Mouse (Mus musculus) intestine, postnatal 0 days (tissue): Measurements from ENCODE around the gene Gpld1. TPM values are rescaled to one million over a fixed set of nuclear protein-coding genes. Genes with fewer than 3 reads are reported as not detected.

Experiments
- ATAC-seq: fragments of 200-750 bp; cut with Nextera tagmentation; 2 replicates; pipeline ENCODE4 v1.8.0; 2017; ENCODE audit warnings: mild to moderate bottlenecking, moderate TSS enrichment, moderate library complexity
- H3K27ac ChIP-seq: fragments of 300-500 bp; sonication (generic); 2 replicates; pipeline ENCODE4 v1.5.1; 2014; ENCODE audit warnings: mild to moderate bottlenecking, low read depth, low read length, moderate library complexity
- H3K27me3 ChIP-seq: fragments of 300-500 bp; sonication (generic); replicated peaks from 2 replicates; pipeline ENCODE4 v1.6.1; 2014; ENCODE audit warnings: low read length, mixed read lengths; ENCODE audit not compliant: control insufficient read depth, insufficient read depth
- H3K36me3 ChIP-seq: fragments of 300-500 bp; sonication (generic); 2 replicates; pipeline ENCODE4 v1.6.1; 2014; ENCODE audit warnings: mild to moderate bottlenecking, moderate library complexity; ENCODE audit not compliant: control insufficient read depth, insufficient read depth
- H3K4me1 ChIP-seq: fragments of 300-500 bp; sonication (generic); replicated peaks from 2 replicates; pipeline ENCODE4 v1.6.1; 2014; ENCODE audit warnings: antibody characterized with exemption, low read length, mixed read lengths; ENCODE audit not compliant: control insufficient read depth, insufficient read depth
- H3K4me2 ChIP-seq: fragments of 300-500 bp; sonication (generic); replicated peaks from 2 replicates; pipeline ENCODE4 v1.6.1; 2014; ENCODE audit warnings: low read depth, mild to moderate bottlenecking, moderate library complexity
- H3K4me3 ChIP-seq: fragments of 300-500 bp; sonication (generic); 2 replicates; pipeline ENCODE4 v1.5.1; 2014; ENCODE audit warnings: low read depth, low read length
- H3K9ac ChIP-seq: fragments of 300-500 bp; sonication (generic); 2 replicates; pipeline ENCODE4 v1.6.1; 2014; ENCODE audit warnings: mild to moderate bottlenecking, low read depth, low read length
- H3K9me3 ChIP-seq: fragments of 300-500 bp; sonication (generic); 2 replicates; pipeline ENCODE4 v1.6.1; 2016; ENCODE audit warnings: mixed run types; ENCODE audit not compliant: control insufficient read depth
- CTCF ChIP-seq: sonication (generic); IDR thresholded peaks from 2 replicates; pipeline ENCODE4 v1.5.1; 2016; ENCODE audit warnings: low read depth, mild to moderate bottlenecking, control low read depth, antibody characterized with exemption, moderate library complexity
- WGBS: fragments of 180-500 bp; shearing (Covaris S2); extraction: QIAGEN DNeasy Blood & Tissue Kit; methylation state at CpG from one replicate; pipeline ENCODE4 v1.1.7; 2014; 5-methylcytosine and 5-hydroxymethylcytosine counted together
- polyA plus RNA-seq: library from polyadenylated mRNA; unstranded; fragments of >200 nt; fragmentation: Nextera tagmentation; extraction: Ambion mirVana; gene quantifications from 2 replicates; pipeline ENCODE4 v1.2.1, GENCODE M21; 2015

The Gpld1 gene
- polyA plus RNA-seq, 1 experiment from 2014 or later: 0.65 TPM

- H3K4me1 ChIP-seq: no peaks in the 10 kb centered on the region
- no peak overlapping the region for H3K9ac ChIP-seq
- no peaks in the 10 kb centered on the region for H3K27me3 ChIP-seq
- WGBS: 73% methylated on average over 6 of the region's 6 CpGs
- TF ChIP-seq CTCF: no peak
- peak; percentile 34; the same call in 1 of the 2 replicates for ATAC-seq
- no peaks in the 10 kb centered on the region for H3K9me3 ChIP-seq
- no peak overlapping the region for H3K4me2 ChIP-seq
- H3K36me3 ChIP-seq: peaks cover 26% of the 10 kb centered on the region
- H3K4me3 ChIP-seq: no peak overlapping the region
- H3K27ac ChIP-seq: no peak overlapping the region
Observed at GRCm38 (mm10) chr13:24989006-24989405, 46.1 kb downstream of the Gpld1 start.

- Histone ChIP-seq H3K4me1 (no peaks in the 10 kb centered on the region), H3K27ac (no peak overlapping the region), H3K4me3 (no peak overlapping the region), H3K27me3 (no peaks in the 10 kb centered on the region), H3K36me3 (peaks cover 62% of the 10 kb centered on the region), H3K9ac (no peak overlapping the region), H3K9me3 (no peaks in the 10 kb centered on the region), H3K4me2 (no peak overlapping the region)
- ATAC-seq: no peak
- 30% methylated on average over 2 of the region's 2 CpGs for WGBS
- no peak for TF ChIP-seq CTCF
Observed at GRCm38 (mm10) chr13:24993160-24993559, 50.2 kb downstream of the Gpld1 start.

GRCm38 (mm10) chr13:24999538-24999937, 56.6 kb downstream of the Gpld1 start:
- Histone ChIP-seq H3K4me3 (no peak overlapping the region), H3K27ac (0 out of 2 replicates have a peak overlapping the region, but pooled peaks have one; percentile 28), H3K9me3 (no peaks in the 10 kb centered on the region), H3K27me3 (no peaks in the 10 kb centered on the region), H3K36me3 (peaks cover 65% of the 10 kb centered on the region), H3K4me2 (no peak overlapping the region; the same call in 1 of the 2 replicates), H3K9ac (no peak overlapping the region), H3K4me1 (no peaks in the 10 kb centered on the region; the same call in 1 of the 2 replicates)
- 39% methylated on average over 2 of the region's 2 CpGs for WGBS
- ATAC-seq: peak; percentile 79
- no peak for TF ChIP-seq CTCF

- Histone ChIP-seq H3K9ac (no peak overlapping the region), H3K4me2 (no peak overlapping the region), H3K36me3 (peaks cover 53% of the 10 kb centered on the region)
Observed at GRCm38 (mm10) chr13:25002965-25003364, 60.0 kb downstream of the Gpld1 start.

GRCm38 (mm10) chr13:25007115-25007514, 64.2 kb downstream of the Gpld1 start:
- Histone ChIP-seq H3K9ac (no peak overlapping the region), H3K4me3 (no peak overlapping the region), H3K27me3 (no peaks in the 10 kb centered on the region), H3K4me2 (no peak overlapping the region), H3K36me3 (peaks cover 32% of the 10 kb centered on the region), H3K9me3 (no peaks in the 10 kb centered on the region), H3K4me1 (no peaks in the 10 kb centered on the region), H3K27ac (no peak overlapping the region)
- 96% methylated on average over 6 of the region's 8 CpGs for WGBS
- peak; percentile 56 for TF ChIP-seq CTCF
- ATAC-seq: no peak

More at GRCm38 (mm10) chr13:25002965-25003364, 60.0 kb downstream of the Gpld1 start:
- H3K27me3 ChIP-seq: no peaks in the 10 kb centered on the region
- no peak overlapping the region for H3K4me3 ChIP-seq
- no peak for ATAC-seq
- TF ChIP-seq CTCF: peak; percentile 48; the same call in 1 of the 2 replicates
- no peaks in the 10 kb centered on the region for H3K9me3 ChIP-seq
- H3K27ac ChIP-seq: no peak overlapping the region
- H3K4me1 ChIP-seq: no peaks in the 10 kb centered on the region; the same call in 1 of the 2 replicates

- ATAC-seq: no peak
- H3K4me2 ChIP-seq: peak overlapping the region; percentile 90
- H3K9ac ChIP-seq: no peak overlapping the region
- TF ChIP-seq CTCF: no peak
- H3K4me1 ChIP-seq: peaks cover 5% of the 10 kb centered on the region; the same call in 1 of the 2 replicates
- no peak overlapping the region for H3K4me3 ChIP-seq
- 87% methylated on average over 9 of the region's 9 CpGs for WGBS
- no peaks in the 10 kb centered on the region for H3K9me3 ChIP-seq
- no peaks in the 10 kb centered on the region for H3K27me3 ChIP-seq
- no peak overlapping the region for H3K27ac ChIP-seq
- H3K36me3 ChIP-seq: no peaks in the 10 kb centered on the region
Observed at GRCm38 (mm10) chr13:25018316-25018715, 75.4 kb downstream of the Gpld1 start.
